In the genomic region with DNA sequence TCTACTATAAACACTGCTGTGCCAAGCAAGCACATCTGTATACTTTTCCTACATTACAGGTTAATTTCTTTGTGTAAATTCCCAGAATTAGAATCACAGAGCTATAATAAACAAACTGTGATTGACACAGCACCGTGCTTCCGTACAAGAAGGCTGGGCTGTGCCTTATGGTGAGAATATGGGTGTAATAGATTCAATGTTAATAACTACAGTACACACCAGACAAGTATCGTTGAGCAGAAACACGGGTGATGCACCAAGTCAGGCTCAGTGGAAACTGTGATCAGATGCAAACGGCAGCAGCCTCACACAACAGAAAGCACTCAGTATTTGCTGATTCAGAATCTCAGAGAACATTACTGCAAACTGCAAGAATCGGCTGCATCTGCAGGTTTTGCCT, we compare ENCODE assay signal across 15 mouse cellular contexts.
DNase-seq lines count a peak whose midpoint lies in the region; ATAC-seq and TF ChIP-seq lines count a peak whose summit lies in the region.
"Had no signal": no experiment of that assay in that cellular context is flagged by ENCODE, and none has a peak within 500 bp of the region (broad histone marks: within the 10 kb centered on the region; RNA-seq: fewer than 3 reads in every experiment).

No protein-coding gene starts in this region.

- H3K27ac ChIP-seq in forebrain, embryonic 14.5 days (ENCODE audit: low read depth, low read length), result no peak overlapping the region; the same call in 1 of the 2 replicates
- no peak overlapping the region for H3K27ac ChIP-seq in forebrain, embryonic 12.5 days
- H3K27ac ChIP-seq in hindbrain, embryonic 15.5 days (replicated peaks), result peak overlapping the region; percentile 17; the same call in 1 of the 2 replicates
- no peak overlapping the region for H3K27ac ChIP-seq in hindbrain, postnatal 0 days
- H3K27ac ChIP-seq in midbrain, embryonic 16.5 days (ENCODE audit: low read length), result 0 out of 2 replicates have a peak overlapping the region, but pooled peaks have one; percentile 19
- H3K27ac ChIP-seq in midbrain, embryonic 11.5 days (ENCODE audit: low read depth, low read length), result no peak overlapping the region
- H3K27ac ChIP-seq: midbrain, embryonic 10.5 days had no signal

- WGBS in forebrain, embryonic 14.5 days, result 68% methylated on average over 6 of the region's 6 CpGs
- 82% methylated on average over 6 of the region's 6 CpGs for WGBS in forebrain, embryonic 12.5 days
- WGBS in hindbrain, embryonic 15.5 days, result 71% methylated on average over 6 of the region's 6 CpGs
- 67% methylated on average over 6 of the region's 6 CpGs for WGBS in hindbrain, postnatal 0 days
- 82% methylated on average over 6 of the region's 6 CpGs for WGBS in midbrain, embryonic 16.5 days
- 87% methylated on average over 6 of the region's 6 CpGs for WGBS in midbrain, embryonic 11.5 days

- H3K27me3 ChIP-seq in forebrain, embryonic 14.5 days (replicated peaks; ENCODE audit: control insufficient read depth, insufficient read depth, low read length), result no peaks in the 10 kb centered on the region
- no peaks in the 10 kb centered on the region for H3K27me3 ChIP-seq in forebrain, embryonic 12.5 days
- H3K27me3 ChIP-seq in hindbrain, embryonic 15.5 days, result no peaks in the 10 kb centered on the region
- H3K27me3 ChIP-seq in hindbrain, postnatal 0 days (ENCODE audit: insufficient read depth, low read length), result no peaks in the 10 kb centered on the region
- H3K27me3 ChIP-seq in midbrain, embryonic 16.5 days (ENCODE audit: control insufficient read depth, insufficient read depth, low read depth, low read length), result no peaks in the 10 kb centered on the region
- H3K27me3 ChIP-seq in midbrain, embryonic 11.5 days (ENCODE audit: control insufficient read depth, insufficient read depth, low read length), result no peaks in the 10 kb centered on the region
- H3K27me3 ChIP-seq: Patski had no signal

- H3K9ac ChIP-seq in forebrain, embryonic 14.5 days (ENCODE audit: low read length), result no peak overlapping the region
- H3K9ac ChIP-seq in forebrain, embryonic 12.5 days, result no peak overlapping the region
- no peak overlapping the region for H3K9ac ChIP-seq in hindbrain, embryonic 15.5 days
- H3K9ac ChIP-seq in hindbrain, postnatal 0 days (replicated peaks; ENCODE audit: low read length), result no peak overlapping the region
- no peak overlapping the region for H3K9ac ChIP-seq in midbrain, embryonic 16.5 days (ENCODE audit: low read depth, low read length)
- no peak overlapping the region for H3K9ac ChIP-seq in midbrain, embryonic 11.5 days (ENCODE audit: low read length)

- peaks cover 14% of the 10 kb centered on the region for H3K4me1 ChIP-seq in forebrain, embryonic 14.5 days (ENCODE audit: control insufficient read depth, insufficient read depth, low read length)
- peaks cover 12% of the 10 kb centered on the region for H3K4me1 ChIP-seq in forebrain, embryonic 12.5 days
- peaks cover 21% of the 10 kb centered on the region for H3K4me1 ChIP-seq in hindbrain, embryonic 15.5 days (replicated peaks)
- H3K4me1 ChIP-seq in hindbrain, postnatal 0 days (ENCODE audit: insufficient read depth, low read length), result peaks cover 4% of the 10 kb centered on the region; the same call in 1 of the 2 replicates
- peaks cover 12% of the 10 kb centered on the region for H3K4me1 ChIP-seq in midbrain, embryonic 16.5 days (ENCODE audit: control insufficient read depth, insufficient read depth, low read length)
- peaks cover 6% of the 10 kb centered on the region for H3K4me1 ChIP-seq in midbrain, embryonic 11.5 days (ENCODE audit: control insufficient read depth, insufficient read depth, low read length)

- H3K4me3 ChIP-seq in forebrain, embryonic 14.5 days (ENCODE audit: low read depth, low read length), result no peak overlapping the region
- H3K4me3 ChIP-seq in forebrain, embryonic 12.5 days (replicated peaks), result no peak overlapping the region
- H3K4me3 ChIP-seq in hindbrain, embryonic 15.5 days, result no peak overlapping the region
- H3K4me3 ChIP-seq in hindbrain, postnatal 0 days (ENCODE audit: low read length), result no peak overlapping the region
- H3K4me3 ChIP-seq in midbrain, embryonic 16.5 days (ENCODE audit: low read depth, low read length), result no peak overlapping the region
- no peak overlapping the region for H3K4me3 ChIP-seq in midbrain, embryonic 11.5 days (ENCODE audit: low read depth, low read length)
- H3K4me3 ChIP-seq: erythroblast, embryonic 14.5 days; midbrain, embryonic 10.5 days had no signal

- H3K4me2 ChIP-seq in forebrain, embryonic 14.5 days (ENCODE audit: low read length), result no peak overlapping the region
- no peak overlapping the region for H3K4me2 ChIP-seq in forebrain, embryonic 12.5 days
- H3K4me2 ChIP-seq in hindbrain, embryonic 15.5 days, result no peak overlapping the region
- H3K4me2 ChIP-seq in hindbrain, postnatal 0 days (ENCODE audit: low read depth, low read length), result no peak overlapping the region
- H3K4me2 ChIP-seq in midbrain, embryonic 16.5 days (ENCODE audit: low read length), result no peak overlapping the region
- no peak overlapping the region for H3K4me2 ChIP-seq in midbrain, embryonic 11.5 days

- peak; percentile 64; the same call in 1 of the 2 replicates for ATAC-seq in forebrain, embryonic 14.5 days
- ATAC-seq in forebrain, embryonic 12.5 days (ENCODE audit: low FRiP score), result no peak
- no peak for ATAC-seq in hindbrain, embryonic 15.5 days (ENCODE audit: low FRiP score, low read depth)
- no peak for ATAC-seq in hindbrain, postnatal 0 days
- no peak for ATAC-seq in midbrain, embryonic 16.5 days
- ATAC-seq in midbrain, embryonic 11.5 days (ENCODE audit: low FRiP score), result no peak

- no peaks in the 10 kb centered on the region for H3K36me3 ChIP-seq in forebrain, embryonic 14.5 days (ENCODE audit: control insufficient read depth, insufficient read depth, low read length)
- H3K36me3 ChIP-seq in forebrain, embryonic 12.5 days (replicated peaks), result no peaks in the 10 kb centered on the region
- H3K36me3 ChIP-seq in hindbrain, embryonic 15.5 days, result no peaks in the 10 kb centered on the region
- no peaks in the 10 kb centered on the region for H3K36me3 ChIP-seq in hindbrain, postnatal 0 days (ENCODE audit: insufficient read depth, low read length)
- no peaks in the 10 kb centered on the region for H3K36me3 ChIP-seq in midbrain, embryonic 16.5 days (ENCODE audit: control insufficient read depth, insufficient read depth, low read length)
- H3K36me3 ChIP-seq in midbrain, embryonic 11.5 days (ENCODE audit: control insufficient read depth, insufficient read depth, low read length), result no peaks in the 10 kb centered on the region
- H3K36me3 ChIP-seq: midbrain, embryonic 10.5 days had no signal

- H3K9me3 ChIP-seq in forebrain, embryonic 14.5 days (replicated peaks; ENCODE audit: control insufficient read depth, low read length), result no peaks in the 10 kb centered on the region; the same call in 1 of the 2 replicates
- H3K9me3 ChIP-seq in forebrain, embryonic 12.5 days, result peaks cover under 1% of the 10 kb centered on the region; the same call in 1 of the 2 replicates
- H3K9me3 ChIP-seq in hindbrain, embryonic 15.5 days, result no peaks in the 10 kb centered on the region; the same call in 1 of the 2 replicates
- H3K9me3 ChIP-seq in hindbrain, postnatal 0 days (ENCODE audit: low read length), result no peaks in the 10 kb centered on the region
- peaks cover 6% of the 10 kb centered on the region for H3K9me3 ChIP-seq in midbrain, embryonic 16.5 days (replicated peaks; ENCODE audit: control insufficient read depth, low read length, poor library complexity, severe bottlenecking)
- peaks cover under 1% of the 10 kb centered on the region; the same call in 1 of the 2 replicates for H3K9me3 ChIP-seq in midbrain, embryonic 11.5 days (ENCODE audit: control insufficient read depth, low read length)

- peak; percentile 60 for DNase-seq in forebrain, embryonic 14.5 days (ENCODE audit: low spot score)
- no peak for DNase-seq in hindbrain, postnatal 0 days (ENCODE audit: low spot score)
- DNase-seq in midbrain, embryonic 11.5 days (ENCODE audit: low spot score, missing footprints), result no peak
- DNase-seq in frontal cortex, postnatal 25 days (ENCODE audit: low spot score in 2 of 2), result no peak
- DNase-seq in adrenal gland, adult (ENCODE audit: inconsistent age in 2 of 2, low spot score in 1 of 2), result no peak
- DNase-seq: cerebellum, adult 9-10 months; kidney, postnatal 4 days; right cerebral cortex, postnatal 25 days; thymus, postnatal 25 days had no signal

- no peak for TF ChIP-seq CTCF in hindbrain, postnatal 0 days (IDR thresholded peaks at IDR 0.05; ENCODE audit: low read depth)

Comparison
In these comparisons a context has a peak if more than half of its experiments do, and no peak if none do; other contexts are left out.
1. H3K27ac ChIP-seq: peak in hindbrain, embryonic 15.5 days (single experiment) and midbrain, embryonic 16.5 days (single experiment); none in forebrain, embryonic 14.5 days (single experiment), forebrain, embryonic 12.5 days (single experiment), hindbrain, postnatal 0 days (single experiment) and midbrain, embryonic 11.5 days (single experiment).